Mouse (Mus musculus) left cerebral cortex, adult 11 months (tissue): ENCODE measurements around the gene Rgl2.
"Not testable (repeated sequence)": the region's sequence is repeated elsewhere in the genome, so short reads cannot be mapped to it uniquely, and the experiment has no call there.

Experiments
- DNase-seq: peaks from one replicate; pipeline ENCODE4 v3.0.0; 2022; ENCODE audit warnings: low spot score

The Rgl2 gene

GRCm38 (mm10) chr17:33929371-33930279 is at the start of gene Rgl2:
Gene Rgl2, plus strand, starts transcription at chr17:33929543.
- peak; percentile 85 for DNase-seq

- not testable (repeated sequence) for DNase-seq
Observed at GRCm38 (mm10) chr17:33884320-33884719, 45.0 kb upstream of the Rgl2 start.

GRCm38 (mm10) chr17:33887802-33888201 is 41.5 kb upstream of the Rgl2 start:
- DNase-seq = not testable (repeated sequence)

GRCm38 (mm10) chr17:33888230-33888629 is 41.1 kb upstream of the Rgl2 start:
- not testable (repeated sequence) for DNase-seq

GRCm38 (mm10) chr17:33889941-33890532 is 39.3 kb upstream of the Rgl2 start:
- DNase-seq = not testable (repeated sequence)

GRCm38 (mm10) chr17:33890533-33891059 is 38.7 kb upstream of the Rgl2 start, which contains the start of gene Kifc1:
Gene Kifc1, minus strand, starts transcription at chr17:33890661.
- DNase-seq = peak; percentile 99

- DNase-seq = no peak
Observed at GRCm38 (mm10) chr17:33891357-33891756, 38.0 kb upstream of the Rgl2 start.

- DNase-seq = not testable (repeated sequence)
Observed at GRCm38 (mm10) chr17:33891892-33892291, 37.5 kb upstream of the Rgl2 start.

- DNase-seq = no peak
Observed at GRCm38 (mm10) chr17:33892429-33892828, 36.9 kb upstream of the Rgl2 start.

- DNase-seq = not testable (repeated sequence)
Observed at GRCm38 (mm10) chr17:33893011-33893410, 36.3 kb upstream of the Rgl2 start.

- DNase-seq = no peak
Observed at GRCm38 (mm10) chr17:33897114-33897794, 32.1 kb upstream of the Rgl2 start.

- not testable (repeated sequence) for DNase-seq
Observed at GRCm38 (mm10) chr17:33898193-33898592, 31.1 kb upstream of the Rgl2 start.

- no peak for DNase-seq
Observed at GRCm38 (mm10) chr17:33899642-33900041, 29.7 kb upstream of the Rgl2 start.

GRCm38 (mm10) chr17:33900281-33900988 is 28.9 kb upstream of the Rgl2 start:
- DNase-seq = no peak

- DNase-seq = no peak
Observed at GRCm38 (mm10) chr17:33900989-33901314, 28.4 kb upstream of the Rgl2 start.

GRCm38 (mm10) chr17:33901653-33902052 is 27.7 kb upstream of the Rgl2 start:
- no peak for DNase-seq

GRCm38 (mm10) chr17:33902079-33902478 is 27.3 kb upstream of the Rgl2 start:
- no peak for DNase-seq

- no peak for DNase-seq
Observed at GRCm38 (mm10) chr17:33902491-33902890, 26.9 kb upstream of the Rgl2 start.

GRCm38 (mm10) chr17:33903911-33904651 is 25.3 kb upstream of the Rgl2 start:
- DNase-seq = not testable (repeated sequence)

- not testable (repeated sequence) for DNase-seq
Observed at GRCm38 (mm10) chr17:33904835-33905234, 24.5 kb upstream of the Rgl2 start, which contains the start of gene Platr17. Gene Platr17, plus strand, starts transcription at chr17:33905135.
